Mouse (Mus musculus) bone marrow, adult 2 months (tissue): ENCODE measurements around the gene Gm5269.

Experiments used
- CTCF ChIP-seq: fragments of 200-500 bp; IDR thresholded peaks from 2 replicates; pipeline ENCODE4 v1.5.1; 2011; ENCODE audit warnings: low read length, control low read depth; ENCODE audit not compliant: control insufficient read depth, insufficient read depth
- POLR2A ChIP-seq: fragments of 200-500 bp; IDR thresholded peaks from 2 replicates; pipeline ENCODE4 v1.6.1; 2011; ENCODE audit warnings: low read depth, mild to moderate bottlenecking, control low read depth, low read length, borderline replicate concordance; ENCODE audit not compliant: control insufficient read depth

GRCm38 (mm10) chr1:45868050-45868449 lies 22.0 kb downstream of the Gm5269 start:
- TF ChIP-seq POLR2A (no peak), CTCF (no peak)
